Mouse (Mus musculus): ENCODE results near the gene Hist1h4d.
"Not testable (repeated sequence)": the region's sequence is repeated elsewhere in the genome, so short reads cannot be mapped to it uniquely, and the experiment has no call there.

Hist1h4d gene

DNA sequence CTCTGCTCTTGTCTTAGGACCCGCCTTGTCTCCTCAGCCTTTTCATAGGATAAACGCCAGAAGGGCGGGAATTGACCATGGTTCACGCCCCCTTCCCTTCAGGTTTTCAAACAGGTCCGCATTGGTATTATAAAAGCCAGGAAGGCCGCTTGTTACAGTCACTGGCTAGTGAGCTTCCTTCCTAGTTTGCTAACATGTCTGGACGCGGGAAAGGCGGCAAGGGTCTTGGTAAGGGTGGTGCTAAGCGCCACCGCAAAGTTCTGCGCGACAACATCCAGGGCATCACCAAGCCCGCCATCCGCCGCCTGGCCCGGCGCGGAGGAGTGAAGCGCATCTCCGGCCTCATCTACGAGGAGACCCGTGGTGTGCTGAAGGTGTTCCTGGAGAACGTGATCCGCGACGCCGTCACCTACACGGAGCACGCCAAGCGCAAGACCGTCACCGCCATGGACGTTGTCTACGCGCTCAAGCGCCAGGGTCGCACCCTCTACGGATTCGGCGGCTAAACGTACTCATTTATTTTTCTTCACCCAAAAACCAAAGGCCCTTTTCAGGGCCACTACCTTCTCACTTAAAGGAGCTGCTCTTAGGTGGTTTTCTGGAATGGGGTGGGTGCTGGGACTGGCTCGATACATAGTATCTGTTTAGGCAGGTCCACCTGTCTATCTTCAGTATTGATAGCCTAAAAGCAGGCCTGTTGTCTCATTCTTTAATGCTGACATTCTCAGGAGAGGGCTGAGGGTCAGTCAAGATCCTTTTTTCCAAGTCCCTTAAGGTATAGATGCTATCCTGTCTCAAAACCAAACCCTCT, at the start of gene Hist1h4d:
TSS of gene Hist1h4d (plus strand) at position 191 of the 811 bp plus-strand sequence.
- DNase-seq (ENCODE audit: low read depth, low spot score): peak; percentile 98

DNA sequence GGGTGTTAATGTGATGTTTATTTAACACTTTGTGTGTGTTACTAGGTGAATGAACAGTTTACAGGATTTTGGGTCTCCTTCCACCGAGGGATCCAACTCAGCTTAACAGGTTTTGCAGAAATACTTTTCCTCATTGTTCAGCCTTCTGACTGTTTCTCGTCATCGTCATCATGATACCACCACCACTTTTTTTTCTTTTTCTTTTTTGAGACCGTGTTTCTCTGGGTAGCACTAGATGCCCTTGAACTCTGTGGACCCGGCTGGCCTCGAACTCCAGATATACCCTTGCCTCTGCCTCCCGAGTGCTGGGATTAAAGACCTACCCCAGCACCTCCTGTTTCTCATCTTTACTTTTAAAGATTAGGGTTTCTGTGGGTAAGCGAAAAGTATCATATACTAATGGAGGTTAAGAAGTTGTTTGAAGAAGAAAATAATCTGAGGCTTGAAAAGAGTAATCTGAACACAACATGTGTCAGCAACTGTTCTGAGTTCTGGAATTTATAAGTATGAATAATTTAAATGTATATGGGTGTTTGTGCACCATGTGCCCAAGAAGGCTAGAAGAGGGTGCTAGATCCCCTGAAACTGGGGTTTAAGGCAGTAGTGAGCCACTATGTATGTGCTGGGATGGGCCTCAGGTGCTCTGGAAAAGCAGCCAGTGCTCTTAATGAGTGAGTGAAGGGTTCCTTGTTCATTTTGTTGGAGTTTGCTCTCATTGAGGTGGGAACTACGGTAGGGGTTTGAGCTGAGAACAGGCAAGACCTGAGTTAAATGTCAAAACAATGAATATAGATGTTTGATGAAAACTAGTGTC, 48.9 kb upstream of the Hist1h4d start:
- peak; percentile 49 for DNase-seq (ENCODE audit: low read depth, low spot score)

DNA sequence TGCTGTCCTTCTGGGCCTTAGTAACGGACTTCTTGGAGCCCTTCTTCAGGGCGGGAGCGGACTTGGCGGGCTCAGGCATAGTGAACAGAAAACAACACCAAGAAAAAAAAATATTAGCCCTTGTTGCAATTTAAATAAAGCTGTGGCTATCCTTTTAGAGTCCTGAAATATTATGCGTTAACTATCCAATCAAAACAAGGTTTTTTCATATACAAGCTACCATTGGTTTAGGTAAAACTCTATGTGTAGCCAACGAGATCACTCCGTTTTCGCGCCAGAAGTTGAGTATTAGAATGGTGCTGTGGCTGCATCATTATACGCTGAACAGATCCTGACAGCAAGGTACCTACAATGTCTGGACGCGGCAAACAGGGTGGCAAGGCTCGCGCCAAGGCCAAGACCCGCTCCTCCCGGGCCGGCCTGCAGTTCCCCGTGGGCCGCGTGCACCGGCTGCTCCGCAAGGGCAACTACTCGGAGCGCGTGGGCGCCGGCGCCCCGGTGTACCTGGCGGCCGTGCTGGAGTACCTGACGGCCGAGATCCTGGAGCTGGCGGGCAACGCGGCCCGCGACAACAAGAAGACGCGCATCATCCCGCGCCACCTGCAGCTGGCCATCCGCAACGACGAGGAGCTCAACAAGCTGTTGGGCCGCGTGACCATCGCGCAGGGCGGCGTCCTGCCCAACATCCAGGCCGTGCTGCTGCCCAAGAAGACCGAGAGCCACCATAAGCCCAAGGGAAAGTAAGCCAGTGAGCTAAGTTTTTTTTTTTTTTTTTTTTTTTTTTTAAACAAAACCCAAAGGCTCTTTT, 47.6 kb upstream of the Hist1h4d start, which contains the start of gene Hist1h2af:
TSS of gene Hist1h2af (plus strand) at position 347 of the 808 bp plus-strand sequence.
- DNase-seq (ENCODE audit: low read depth, low spot score): peak; percentile 94

DNA sequence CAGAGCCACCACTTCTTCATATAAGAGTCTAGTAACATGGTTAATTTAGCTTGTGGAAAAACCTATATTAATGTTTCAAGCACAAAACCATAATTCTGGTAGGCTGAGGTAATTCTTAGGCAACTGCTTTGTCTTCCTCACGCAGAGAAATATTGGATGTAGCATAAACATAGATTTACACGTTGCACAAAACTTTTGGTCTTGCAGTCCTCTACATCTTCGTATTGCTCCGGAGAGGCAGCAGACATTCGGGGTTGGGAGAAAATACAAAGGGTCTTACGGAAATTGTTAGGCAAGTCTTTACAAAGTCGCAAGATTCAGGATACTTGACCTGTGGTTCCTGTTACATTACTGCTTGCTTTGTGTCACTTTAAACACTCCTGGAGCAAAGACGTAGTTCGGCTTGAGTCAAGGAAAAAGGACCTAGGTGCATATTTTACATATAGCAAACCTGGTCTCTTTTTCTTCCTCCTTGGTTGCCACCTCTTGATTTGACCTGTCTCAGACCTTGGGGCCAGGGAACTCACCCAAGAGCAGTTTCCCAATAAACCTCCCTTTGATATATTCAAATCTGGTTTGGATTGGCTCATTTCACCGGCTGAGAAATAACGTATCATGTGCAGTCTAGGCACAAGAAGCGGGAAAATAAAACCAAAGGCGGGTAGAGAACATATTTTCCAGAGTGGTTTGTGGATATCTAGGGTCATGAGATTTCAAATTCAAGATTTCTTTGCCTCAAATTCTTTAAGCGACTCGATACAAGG, 46.8 kb upstream of the Hist1h4d start:
- peak; percentile 91 for DNase-seq (ENCODE audit: low read depth, low spot score)

DNA sequence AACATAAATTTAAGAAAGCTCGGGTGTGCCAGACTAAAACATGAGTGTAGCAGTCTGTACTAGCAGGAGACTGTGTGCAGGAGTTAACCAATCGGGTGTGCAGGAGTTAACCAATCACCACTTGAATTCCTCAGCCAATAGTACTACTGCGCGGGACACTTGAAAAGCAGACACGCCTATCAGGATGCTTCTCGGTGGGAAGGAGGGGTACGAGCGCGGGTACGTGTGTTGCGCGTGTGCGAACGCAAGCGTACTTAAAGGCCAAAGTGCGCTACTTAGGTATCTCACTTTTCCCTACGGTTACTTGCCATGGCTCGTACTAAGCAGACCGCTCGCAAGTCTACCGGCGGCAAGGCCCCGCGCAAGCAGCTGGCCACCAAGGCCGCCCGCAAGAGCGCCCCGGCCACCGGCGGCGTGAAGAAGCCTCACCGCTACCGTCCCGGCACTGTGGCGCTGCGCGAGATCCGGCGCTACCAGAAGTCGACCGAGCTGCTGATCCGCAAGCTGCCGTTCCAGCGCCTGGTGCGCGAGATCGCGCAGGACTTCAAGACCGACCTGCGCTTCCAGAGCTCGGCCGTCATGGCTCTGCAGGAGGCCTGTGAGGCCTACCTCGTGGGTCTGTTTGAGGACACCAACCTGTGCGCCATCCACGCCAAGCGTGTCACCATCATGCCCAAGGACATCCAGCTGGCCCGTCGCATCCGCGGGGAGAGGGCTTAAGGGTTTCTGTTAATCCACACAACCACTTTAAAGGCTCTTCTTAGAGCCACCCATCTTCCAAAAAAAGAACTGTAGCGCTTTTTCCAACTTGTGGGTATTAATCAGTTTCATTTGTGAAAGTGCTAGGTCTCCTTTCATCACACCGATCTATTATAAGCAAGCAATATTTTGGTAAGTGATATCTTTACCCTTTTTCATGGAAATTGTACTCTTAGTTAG, 46.0 kb upstream of the Hist1h4d start, which contains the start of gene Hist1h3g:
TSS of gene Hist1h3g (plus strand) at position 286 of the 939 bp plus-strand sequence.
- DNase-seq (ENCODE audit: low read depth, low spot score): peak; percentile 100

DNA sequence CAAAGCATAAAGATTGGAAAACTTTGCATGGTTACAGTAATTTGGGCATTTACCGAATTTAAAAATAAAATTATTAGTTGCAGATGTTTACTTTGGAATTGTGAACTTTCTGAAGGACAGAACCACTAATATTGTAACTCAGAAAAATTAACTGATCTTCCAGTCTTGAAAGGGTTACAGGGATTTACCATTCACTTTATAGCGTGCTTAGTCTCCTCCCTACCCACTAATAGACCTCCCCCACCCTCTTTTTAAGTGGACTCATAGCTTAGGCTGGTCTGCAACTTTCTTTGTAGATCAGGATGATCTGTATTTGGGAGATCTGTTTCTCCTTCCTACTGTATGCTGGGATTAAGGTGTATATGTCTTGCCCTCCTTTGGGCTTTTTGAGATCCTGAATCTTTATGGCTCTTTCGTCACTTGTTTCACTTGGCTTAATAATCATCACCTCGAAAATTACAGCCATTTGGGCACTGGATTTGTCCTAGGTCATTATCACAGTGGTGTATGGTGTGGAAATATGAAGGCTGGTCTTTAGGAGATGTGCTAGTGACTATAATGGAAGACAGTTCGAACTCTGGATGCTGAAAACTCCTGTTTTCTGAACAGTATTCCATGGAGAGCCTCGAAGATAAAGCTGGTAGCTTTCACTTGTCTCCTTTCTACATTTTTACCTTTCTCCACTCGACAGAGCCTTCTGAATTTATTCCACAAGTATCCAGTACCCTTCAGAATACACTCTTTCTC, 45.1 kb upstream of the Hist1h4d start:
- DNase-seq (ENCODE audit: low read depth, low spot score): peak; percentile 72

DNA sequence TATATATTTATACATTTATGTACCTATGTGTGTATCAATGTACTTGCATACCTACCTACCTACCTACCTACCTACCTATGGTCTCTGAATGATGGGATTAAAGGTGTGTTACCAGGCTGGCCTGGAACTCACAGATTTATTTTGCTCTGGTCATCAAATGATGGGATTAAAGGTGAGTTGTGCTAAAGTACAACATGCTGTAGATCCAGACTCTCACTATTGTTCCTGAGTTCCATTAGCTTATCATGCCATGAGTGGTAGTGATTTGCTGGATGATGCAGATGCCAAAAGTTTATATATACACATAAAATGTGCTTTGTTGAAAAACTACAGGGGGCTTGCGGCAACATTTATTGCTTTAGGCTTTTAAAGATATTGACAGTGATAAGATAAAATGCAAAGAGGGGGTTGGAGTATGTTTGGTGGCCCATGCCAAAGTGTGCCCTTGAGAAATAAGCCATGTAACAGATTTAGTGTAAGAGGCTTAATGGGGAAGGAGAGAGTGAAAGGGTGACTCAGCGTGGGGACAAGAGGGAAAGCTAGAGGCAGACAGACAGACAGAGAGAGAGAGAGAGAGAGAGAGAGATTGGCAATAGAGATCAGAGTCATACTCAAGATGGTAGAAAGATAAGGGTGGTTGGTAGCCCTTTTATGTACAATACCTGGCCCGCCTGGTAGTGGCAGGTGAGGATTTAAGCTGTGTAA, 44.2 kb upstream of the Hist1h4d start:
- DNase-seq (ENCODE audit: low read depth, low spot score): no peak

DNA sequence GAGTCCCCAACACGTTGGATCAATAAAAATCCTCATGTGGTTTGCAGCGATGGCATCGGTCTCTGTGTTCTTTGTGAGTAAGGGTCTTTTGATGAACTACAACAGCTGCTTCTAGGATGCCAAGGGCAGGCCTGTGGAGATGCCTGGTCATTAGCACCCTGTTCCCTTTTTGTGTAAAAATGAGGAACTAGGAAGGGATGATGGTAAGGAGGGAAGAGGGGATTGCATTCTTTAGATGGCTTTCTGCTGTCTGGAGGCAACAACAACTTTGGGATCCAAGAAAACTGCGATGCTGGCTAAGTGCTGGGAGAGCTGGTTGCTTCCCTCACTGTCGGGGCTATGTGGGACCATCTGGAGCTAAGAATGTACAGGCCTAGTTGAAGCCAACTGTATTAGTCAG, 43.1 kb upstream of the Hist1h4d start:
- no peak for DNase-seq (ENCODE audit: low read depth, low spot score)

DNA sequence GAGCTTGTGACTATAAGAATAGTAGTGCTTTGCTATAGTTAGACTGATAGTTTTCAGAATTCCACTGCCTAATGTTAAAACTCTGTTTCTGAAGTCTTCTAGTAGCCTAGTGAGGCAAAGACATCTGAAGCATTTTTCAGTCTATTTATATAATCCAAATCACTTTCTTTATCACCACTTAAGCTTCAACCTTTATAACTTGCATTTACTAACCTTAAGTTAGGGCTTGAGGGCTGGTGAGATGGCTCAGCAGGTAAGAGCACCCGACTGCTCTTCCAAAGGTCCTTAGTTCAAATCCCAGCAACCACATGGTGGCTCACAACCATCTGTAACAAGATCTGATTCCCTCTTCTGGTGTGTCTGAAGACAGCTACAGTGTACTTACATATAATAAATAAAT, 41.6 kb upstream of the Hist1h4d start:
- DNase-seq (ENCODE audit: low read depth, low spot score): not testable (repeated sequence)

DNA sequence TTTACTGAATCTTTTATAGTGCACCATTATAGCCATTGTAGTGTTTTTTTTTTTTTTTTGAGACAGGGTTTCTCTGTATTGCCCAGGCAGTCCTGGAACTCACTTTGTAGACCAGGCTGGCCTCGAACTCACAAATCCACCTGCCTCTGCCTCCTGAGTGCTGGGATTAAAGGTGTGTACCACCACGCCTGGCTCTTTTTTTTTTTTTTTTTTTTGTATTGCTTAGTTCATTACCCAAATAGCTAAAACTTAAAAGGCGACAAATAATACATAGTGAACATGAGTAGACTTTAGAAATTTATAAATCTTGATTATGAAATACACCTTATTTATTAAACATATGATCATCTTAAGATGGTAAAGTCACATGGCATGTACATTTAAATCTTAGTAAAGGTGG, 39.9 kb upstream of the Hist1h4d start:
- DNase-seq (ENCODE audit: low read depth, low spot score): no peak

DNA sequence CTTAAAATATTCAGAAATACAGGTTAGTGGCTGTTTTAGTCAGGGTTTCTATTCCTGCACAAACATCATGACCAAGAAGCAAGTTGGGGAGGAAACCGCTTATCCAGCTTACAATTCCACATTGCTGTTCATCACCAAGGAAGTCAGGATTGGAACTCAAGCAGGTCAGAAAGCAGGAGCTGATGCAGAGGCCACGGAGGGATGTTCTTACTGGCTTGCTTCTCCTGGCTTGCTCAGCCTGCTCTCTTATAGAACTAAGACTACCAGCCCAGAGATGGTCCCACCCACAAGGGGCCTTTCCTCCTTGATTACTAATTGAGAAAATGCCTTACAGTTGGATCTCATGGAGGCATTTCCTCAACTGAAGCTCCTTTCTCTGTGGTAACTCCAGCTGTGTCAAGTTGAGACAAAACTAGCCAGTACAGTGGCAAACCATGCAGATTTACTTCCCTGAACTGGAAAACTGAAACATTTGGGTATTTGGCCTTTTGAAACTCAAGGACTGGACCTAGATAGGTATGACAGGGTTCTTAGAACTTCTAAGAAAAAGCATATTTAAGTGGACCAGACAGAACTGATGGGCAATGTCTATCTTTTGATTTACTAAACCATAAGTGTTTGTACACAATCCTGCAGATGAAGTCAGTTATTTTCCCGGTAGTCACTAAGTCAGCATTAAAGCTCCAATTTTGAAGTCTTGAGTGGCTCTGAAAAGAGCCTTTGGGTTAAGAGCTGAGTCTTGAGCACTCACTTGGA, 39.0 kb upstream of the Hist1h4d start:
- DNase-seq (ENCODE audit: low read depth, low spot score): not testable (repeated sequence)

DNA sequence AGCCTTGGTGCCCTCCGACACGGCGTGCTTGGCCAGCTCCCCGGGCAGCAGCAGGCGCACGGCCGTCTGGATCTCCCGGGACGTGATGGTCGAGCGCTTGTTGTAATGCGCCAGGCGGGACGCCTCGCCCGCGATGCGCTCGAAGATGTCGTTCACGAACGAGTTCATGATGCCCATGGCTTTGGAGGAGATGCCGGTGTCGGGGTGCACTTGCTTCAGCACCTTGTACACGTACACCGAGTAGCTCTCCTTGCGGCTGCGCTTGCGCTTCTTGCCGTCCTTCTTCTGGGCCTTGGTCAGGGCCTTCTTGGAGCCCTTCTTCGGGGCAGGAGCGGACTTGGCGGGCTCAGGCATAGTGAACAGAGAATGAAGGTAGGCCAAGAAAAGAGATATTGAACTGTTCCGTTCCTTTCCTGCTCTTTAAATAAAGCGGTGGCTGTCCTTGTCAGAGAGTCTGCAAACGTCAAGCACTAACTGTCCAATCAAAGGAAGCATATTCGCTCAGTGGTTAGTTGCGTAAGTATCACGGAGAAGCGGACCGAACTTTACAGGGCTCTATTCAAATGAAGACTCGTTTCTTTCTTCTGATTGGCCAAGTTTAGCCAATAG, 38.3 kb upstream of the Hist1h4d start, which contains the start of gene Hist1h2bh:
TSS of gene Hist1h2bh (minus strand) at position 394 of the 609 bp plus-strand sequence.
- DNase-seq (ENCODE audit: low read depth, low spot score): peak; percentile 97

DNA sequence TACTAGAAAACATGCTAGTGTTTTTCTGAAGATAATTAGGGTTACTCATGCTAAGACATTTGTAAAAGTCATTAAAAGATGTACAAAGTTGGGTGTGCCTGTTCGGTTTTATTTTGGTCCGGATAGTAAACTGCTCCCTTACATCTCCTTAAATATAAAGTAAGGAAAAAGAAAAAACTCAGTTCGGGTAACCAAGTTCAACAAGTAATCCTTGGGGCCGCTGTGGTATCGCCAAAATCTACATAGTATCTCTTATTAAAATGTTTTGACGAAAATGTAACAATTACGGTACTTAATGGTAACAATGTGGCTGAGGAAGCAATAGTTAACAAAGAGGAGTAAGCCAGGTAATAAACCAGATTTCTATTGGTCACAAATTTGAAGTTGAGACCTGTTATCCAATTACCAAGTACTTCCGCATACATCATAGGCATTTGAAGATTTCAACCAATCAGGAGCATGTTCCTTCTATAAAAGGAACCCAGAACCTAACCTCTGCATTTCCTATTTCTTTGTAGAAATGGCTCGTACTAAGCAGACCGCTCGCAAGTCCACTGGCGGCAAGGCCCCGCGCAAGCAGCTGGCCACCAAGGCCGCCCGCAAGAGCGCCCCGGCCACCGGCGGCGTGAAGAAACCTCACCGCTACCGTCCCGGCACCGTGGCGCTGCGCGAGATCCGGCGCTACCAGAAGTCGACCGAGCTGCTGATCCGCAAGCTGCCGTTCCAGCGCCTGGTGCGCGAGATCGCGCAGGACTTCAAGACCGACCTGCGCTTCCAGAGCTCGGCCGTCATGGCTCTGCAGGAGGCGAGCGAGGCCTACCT, 37.2 kb upstream of the Hist1h4d start, which contains the start of gene Hist1h3f:
TSS of gene Hist1h3f (plus strand) at position 88 of the 822 bp plus-strand sequence.
- peak; percentile 96 for DNase-seq (ENCODE audit: low read depth, low spot score)

DNA sequence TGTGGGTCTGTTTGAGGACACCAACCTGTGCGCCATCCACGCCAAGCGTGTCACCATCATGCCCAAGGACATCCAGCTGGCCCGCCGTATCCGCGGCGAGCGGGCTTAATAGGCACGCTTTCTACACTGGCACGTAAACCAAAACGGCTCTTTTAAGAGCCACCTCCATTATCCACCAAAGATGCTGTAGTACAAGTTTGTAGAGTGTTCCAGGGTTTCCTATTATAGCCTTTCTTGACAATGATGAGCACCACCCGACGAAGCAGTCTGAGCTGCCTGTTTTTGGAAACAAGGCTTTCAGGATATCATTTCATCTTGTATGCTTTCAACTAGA, 36.6 kb upstream of the Hist1h4d start:
- DNase-seq (ENCODE audit: low read depth, low spot score): not testable (repeated sequence)

DNA sequence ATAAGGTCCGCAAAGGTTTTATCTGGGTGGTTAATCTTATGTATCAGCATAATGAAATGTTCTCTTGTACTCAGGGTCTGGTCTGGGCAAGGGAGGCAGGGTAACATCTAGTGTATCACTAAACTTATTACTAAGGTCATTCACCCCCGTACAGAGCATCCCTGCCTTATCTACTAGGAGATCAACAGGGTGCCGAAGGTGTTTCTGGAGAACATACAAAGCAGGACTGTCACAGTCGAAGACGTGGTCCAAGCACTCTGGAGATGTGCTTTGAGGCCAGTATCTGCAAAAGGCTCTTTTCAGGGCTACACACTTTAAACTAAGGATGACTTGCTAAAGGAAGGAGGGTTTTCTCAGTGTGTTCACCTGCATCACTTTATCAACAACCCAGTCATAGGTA, 34.7 kb upstream of the Hist1h4d start:
- DNase-seq (ENCODE audit: low read depth, low spot score): no peak

DNA sequence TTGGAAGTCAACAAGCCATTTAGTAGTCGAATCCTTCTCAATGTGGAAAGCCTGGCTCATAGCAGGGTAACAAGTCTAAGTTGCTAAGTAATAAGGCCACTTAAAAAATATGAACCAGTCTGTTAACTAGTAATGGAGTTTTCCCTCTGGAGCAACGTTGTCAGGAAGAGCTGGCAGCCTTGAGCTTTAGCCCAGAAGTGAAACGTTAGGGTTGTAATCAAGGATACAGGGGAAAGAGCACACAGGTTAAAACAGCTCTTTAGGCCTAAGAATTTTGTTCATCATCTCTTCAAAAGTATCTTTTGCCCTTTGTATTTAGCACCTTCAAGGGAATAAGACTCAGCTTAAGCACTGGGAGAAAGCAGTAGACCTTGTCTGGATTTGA, 30.6 kb upstream of the Hist1h4d start:
- DNase-seq (ENCODE audit: low read depth, low spot score): no peak
